Mouse (Mus musculus): ENCODE data around the gene Fnip2. TPM values are rescaled to one million over a fixed set of nuclear protein-coding genes. Genes with fewer than 3 reads are reported as not detected.

Gene Fnip2
- total RNA-seq, 1 experiment: 21.6 TPM

DNA sequence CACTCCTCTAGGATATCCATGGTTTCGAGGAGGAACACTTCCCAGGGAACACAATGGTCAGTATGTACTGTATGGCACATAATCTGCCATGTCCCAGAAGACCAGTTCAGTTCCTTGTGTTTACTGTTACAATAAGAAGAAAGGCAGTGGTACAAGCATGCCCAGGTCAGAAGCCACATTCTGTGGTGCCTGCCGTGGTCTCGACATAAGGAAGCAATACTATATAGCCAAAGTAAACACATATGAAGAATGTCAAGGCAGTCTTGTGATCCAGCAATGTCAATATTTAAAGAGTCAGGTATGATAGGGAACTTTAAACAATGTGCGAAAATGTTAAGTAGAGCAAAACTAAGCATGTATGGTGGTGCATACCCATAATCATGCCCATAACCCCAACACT, 44.2 kb downstream of the Fnip2 start:
- Histone ChIP-seq H3K4me3 (ENCODE audit: insufficient read depth in 1 of 2, low read depth in 1 of 2, low read length in 2 of 2, poor library complexity in 1 of 2, severe bottlenecking in 1 of 2) (no peak overlapping the region), H3K9ac (ENCODE audit: insufficient read depth, low read depth, low read length, poor library complexity, severe bottlenecking) (no peak overlapping the region), H3K9me3 (ENCODE audit: control insufficient read depth, insufficient read depth, low read depth, low read length) (no peaks in the 10 kb centered on the region), H3K27ac (ENCODE audit: insufficient read depth, low read depth, low read length, poor library complexity, severe bottlenecking) (no peak overlapping the region), H3K4me1 (ENCODE audit: control insufficient read depth in 2 of 2, insufficient read depth in 2 of 2, low read length in 2 of 2, poor library complexity in 1 of 2) (no peaks in the 10 kb centered on the region), H3K36me3 (ENCODE audit: control insufficient read depth, insufficient read depth, low read length, poor library complexity, severe bottlenecking) (no peaks in the 10 kb centered on the region)
- in situ Hi-C loops (cut with MboI; ENCODE audit: low sequenced_read_pairs in 2 of 2, unreplicated experiment in 2 of 2): no loop called here
- no peak for DNase-seq (ENCODE audit: low read depth, low spot score)
- no peak for TF ChIP-seq MAFK (IDR thresholded peaks at IDR 0.05; ENCODE audit: insufficient read depth, low read depth, low read length)
- TF ChIP-seq ZNF384 (IDR thresholded peaks at IDR 0.05; ENCODE audit: low read depth, low read length): no peak
- no peak for TF ChIP-seq HCFC1 (IDR thresholded peaks at IDR 0.05; ENCODE audit: borderline replicate concordance, insufficient read depth, low read length)
- TF ChIP-seq ZC3H11A (IDR thresholded peaks at IDR 0.05; ENCODE audit: borderline replicate concordance, low read depth, low read length): no peak
- no peak for TF ChIP-seq CHD2 (IDR thresholded peaks at IDR 0.05; ENCODE audit: low read depth, low read length)

DNA sequence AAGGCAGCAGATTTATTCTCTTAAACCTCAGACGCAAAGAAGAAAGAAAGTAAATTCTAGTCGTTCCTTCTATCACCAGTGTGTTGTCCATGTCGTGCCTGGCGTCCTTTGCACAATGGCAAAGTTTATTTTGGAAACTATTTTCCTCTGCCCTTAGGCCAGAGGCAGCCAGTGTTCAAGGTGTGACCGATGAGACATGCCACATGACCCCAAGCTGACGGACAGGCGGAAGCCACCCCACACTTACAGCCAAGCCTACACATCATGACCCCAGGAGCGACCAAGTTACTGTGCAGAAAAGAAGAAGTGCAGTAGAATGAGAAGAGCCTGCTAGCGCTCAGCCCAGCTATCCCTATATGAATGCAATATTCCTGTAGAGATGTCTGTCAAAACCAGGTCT, 47.7 kb downstream of the Fnip2 start:
- Histone ChIP-seq H3K9me3 (ENCODE audit: control insufficient read depth, insufficient read depth, low read depth, low read length) (no peaks in the 10 kb centered on the region), H3K27ac (ENCODE audit: insufficient read depth, low read depth, low read length, poor library complexity, severe bottlenecking) (no peak overlapping the region), H3K36me3 (ENCODE audit: control insufficient read depth, insufficient read depth, low read length, poor library complexity, severe bottlenecking) (peaks cover 2% of the 10 kb centered on the region; the same call in 1 of the 2 replicates), H3K4me3 (ENCODE audit: insufficient read depth in 1 of 2, low read depth in 1 of 2, low read length in 2 of 2, poor library complexity in 1 of 2, severe bottlenecking in 1 of 2) (no peak overlapping the region), H3K9ac (ENCODE audit: insufficient read depth, low read depth, low read length, poor library complexity, severe bottlenecking) (no peak overlapping the region), H3K4me1 (ENCODE audit: control insufficient read depth in 2 of 2, insufficient read depth in 2 of 2, low read length in 2 of 2, poor library complexity in 1 of 2) (peaks cover 0 to 5% of the 10 kb centered on the region in 2 experiments; a peak in 1 of 4 replicates)
- no peak for DNase-seq (ENCODE audit: low read depth, low spot score)
- in situ Hi-C loops (cut with MboI; ENCODE audit: low sequenced_read_pairs in 2 of 2, unreplicated experiment in 2 of 2): no loop called here
- no peak for TF ChIP-seq HCFC1 (IDR thresholded peaks at IDR 0.05; ENCODE audit: borderline replicate concordance, insufficient read depth, low read length)
- no peak for TF ChIP-seq ZC3H11A (IDR thresholded peaks at IDR 0.05; ENCODE audit: borderline replicate concordance, low read depth, low read length)
- no peak for TF ChIP-seq ZNF384 (IDR thresholded peaks at IDR 0.05; ENCODE audit: low read depth, low read length)
- no peak for TF ChIP-seq CHD2 (IDR thresholded peaks at IDR 0.05; ENCODE audit: low read depth, low read length)

DNA sequence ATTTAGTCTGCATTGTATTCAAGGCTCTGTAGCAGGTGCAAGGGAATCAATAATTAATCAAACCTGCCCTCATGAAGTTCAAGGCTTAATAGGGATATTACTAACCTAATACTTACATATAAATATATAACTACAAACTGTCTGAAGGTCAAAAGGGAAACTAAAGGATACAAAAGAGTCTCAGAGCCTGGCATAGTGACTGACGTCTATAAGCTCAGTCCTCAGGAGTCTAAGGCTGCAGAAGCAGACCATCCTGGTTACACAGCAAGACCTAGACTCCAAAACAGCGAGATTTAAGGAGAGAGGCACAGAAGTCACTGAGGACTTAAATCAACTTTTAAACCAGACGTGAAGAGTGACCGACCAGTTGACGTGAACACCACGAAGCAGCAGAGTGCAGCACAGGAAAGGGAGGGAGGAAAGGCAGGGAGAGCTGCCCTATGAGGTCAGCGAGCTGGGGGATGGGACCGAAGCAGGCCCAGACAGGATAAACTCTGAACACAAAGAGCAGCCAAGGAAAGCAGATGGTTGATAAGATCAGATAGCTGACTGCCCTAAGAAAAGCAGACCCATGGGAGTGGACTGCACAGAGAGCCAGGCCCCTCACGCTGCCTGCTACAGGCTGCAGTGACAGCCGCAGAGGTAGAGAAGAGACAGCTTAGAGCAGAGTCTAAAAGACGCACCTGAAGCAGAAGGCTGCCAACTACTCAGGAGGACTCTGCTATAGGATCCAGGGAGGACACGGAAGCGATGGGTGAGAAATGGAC, 48.7 kb downstream of the Fnip2 start:
- DNase-seq (ENCODE audit: low read depth, low spot score): no peak
- TF ChIP-seq ZNF384 (IDR thresholded peaks at IDR 0.05; ENCODE audit: low read depth, low read length) (no peak), CHD2 (IDR thresholded peaks at IDR 0.05; ENCODE audit: low read depth, low read length) (no peak), ZC3H11A (IDR thresholded peaks at IDR 0.05; ENCODE audit: borderline replicate concordance, low read depth, low read length) (no peak), MAFK (IDR thresholded peaks at IDR 0.05; ENCODE audit: insufficient read depth, low read depth, low read length) (no peak), HCFC1 (IDR thresholded peaks at IDR 0.05; ENCODE audit: borderline replicate concordance, insufficient read depth, low read length) (no peak)
- H3K9me3 ChIP-seq (ENCODE audit: control insufficient read depth, insufficient read depth, low read depth, low read length): no peaks in the 10 kb centered on the region
- H3K9ac ChIP-seq (ENCODE audit: insufficient read depth, low read depth, low read length, poor library complexity, severe bottlenecking): no peak overlapping the region
- H3K36me3 ChIP-seq (ENCODE audit: control insufficient read depth, insufficient read depth, low read length, poor library complexity, severe bottlenecking): peaks cover 3% of the 10 kb centered on the region; the same call in 1 of the 2 replicates
- H3K27ac ChIP-seq (ENCODE audit: insufficient read depth, low read depth, low read length, poor library complexity, severe bottlenecking): no peak overlapping the region
- in situ Hi-C loops (cut with MboI; ENCODE audit: low sequenced_read_pairs in 2 of 2, unreplicated experiment in 2 of 2): no loop called here
- H3K4me3 ChIP-seq (ENCODE audit: insufficient read depth in 1 of 2, low read depth in 1 of 2, low read length in 2 of 2, poor library complexity in 1 of 2, severe bottlenecking in 1 of 2): no peak overlapping the region
- H3K4me1 ChIP-seq (ENCODE audit: control insufficient read depth in 2 of 2, insufficient read depth in 2 of 2, low read length in 2 of 2, poor library complexity in 1 of 2): peaks cover 0 to 5% of the 10 kb centered on the region in 2 experiments; a peak in 1 of 4 replicates

DNA sequence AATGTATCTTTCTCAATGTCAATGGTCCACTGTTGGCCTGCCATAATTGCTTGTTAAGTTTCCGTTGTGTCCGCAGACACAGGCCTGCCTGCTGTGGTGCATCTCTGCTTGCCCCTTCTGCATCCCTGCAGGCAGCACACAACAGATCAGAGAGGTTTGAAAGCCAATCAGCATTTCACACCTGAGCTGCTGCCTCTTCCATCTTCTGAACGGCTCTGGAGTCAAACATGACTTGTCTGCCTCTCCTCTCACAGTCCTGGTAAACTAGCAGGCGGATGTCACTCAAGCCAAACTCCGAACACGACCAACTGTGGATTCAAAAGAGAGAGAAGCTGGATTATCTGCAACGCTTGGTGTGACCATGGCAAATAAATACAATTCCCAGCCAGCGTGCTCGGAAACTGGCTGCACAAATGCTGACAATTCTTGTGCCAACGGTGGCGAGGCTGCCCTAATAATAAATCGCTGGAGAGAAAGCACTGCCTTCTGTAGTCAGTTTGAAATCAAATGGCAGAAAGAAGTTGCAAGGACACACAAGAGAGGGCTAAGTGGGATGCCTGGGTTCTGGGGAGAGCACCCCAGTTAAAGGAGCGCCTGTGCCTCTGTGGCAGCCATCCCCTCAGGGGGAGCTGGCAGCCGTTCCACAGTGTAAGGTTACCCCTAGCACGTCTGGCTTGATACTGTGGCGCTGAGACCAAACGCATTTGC, 49.6 kb downstream of the Fnip2 start:
- no peak for TF ChIP-seq CHD2 (IDR thresholded peaks at IDR 0.05; ENCODE audit: low read depth, low read length)
- TF ChIP-seq ZNF384 (IDR thresholded peaks at IDR 0.05; ENCODE audit: low read depth, low read length): no peak
- no peak for TF ChIP-seq ZC3H11A (IDR thresholded peaks at IDR 0.05; ENCODE audit: borderline replicate concordance, low read depth, low read length)
- no peak for TF ChIP-seq HCFC1 (IDR thresholded peaks at IDR 0.05; ENCODE audit: borderline replicate concordance, insufficient read depth, low read length)
- DNase-seq (ENCODE audit: low read depth, low spot score): no peak
- in situ Hi-C loops (cut with MboI; ENCODE audit: low sequenced_read_pairs in 2 of 2, unreplicated experiment in 2 of 2): no loop called here
- H3K4me3 ChIP-seq (ENCODE audit: insufficient read depth in 1 of 2, low read depth in 1 of 2, low read length in 2 of 2, poor library complexity in 1 of 2, severe bottlenecking in 1 of 2): no peak overlapping the region
- H3K27ac ChIP-seq (ENCODE audit: insufficient read depth, low read depth, low read length, poor library complexity, severe bottlenecking): no peak overlapping the region
- H3K36me3 ChIP-seq (ENCODE audit: control insufficient read depth, insufficient read depth, low read length, poor library complexity, severe bottlenecking): peaks cover 3% of the 10 kb centered on the region; the same call in 1 of the 2 replicates
- H3K9me3 ChIP-seq (ENCODE audit: control insufficient read depth, insufficient read depth, low read depth, low read length): no peaks in the 10 kb centered on the region
- peaks cover 0 to 5% of the 10 kb centered on the region in 2 experiments; a peak in 1 of 4 replicates for H3K4me1 ChIP-seq (ENCODE audit: control insufficient read depth in 2 of 2, insufficient read depth in 2 of 2, low read length in 2 of 2, poor library complexity in 1 of 2)
- no peak overlapping the region for H3K9ac ChIP-seq (ENCODE audit: insufficient read depth, low read depth, low read length, poor library complexity, severe bottlenecking)
